Mouse (Mus musculus): ENCODE measurements around the gene Tgm5. TPM values are rescaled to one million over a fixed set of nuclear protein-coding genes. Genes with fewer than 3 reads are reported as not detected.
"Not testable (repeated sequence)": the region's sequence is repeated elsewhere in the genome, so short reads cannot be mapped to it uniquely, and the experiment has no call there.

The Tgm5 gene
- total RNA-seq, 2 experiments from 2014 or later, result not detected

DNA sequence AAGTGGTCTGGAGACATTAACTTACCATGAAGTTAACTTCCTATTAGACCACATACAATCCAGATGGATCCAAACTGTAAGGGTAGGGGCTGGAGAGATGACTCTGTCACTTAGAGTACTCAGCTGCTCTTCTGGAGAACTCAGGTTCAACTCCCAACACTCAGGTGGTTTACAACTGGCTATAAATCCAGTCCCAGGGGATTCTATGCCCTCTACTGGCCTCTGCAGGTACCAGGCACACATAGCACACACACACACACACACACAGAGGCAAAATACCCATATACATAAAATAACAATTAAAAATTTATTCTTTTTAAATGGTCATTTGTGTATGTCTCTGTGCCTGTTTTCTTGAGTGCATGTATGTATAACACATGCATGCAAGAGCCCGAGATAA lies 46.3 kb downstream of the Tgm5 start:
- DNase-seq, result no peak

DNA sequence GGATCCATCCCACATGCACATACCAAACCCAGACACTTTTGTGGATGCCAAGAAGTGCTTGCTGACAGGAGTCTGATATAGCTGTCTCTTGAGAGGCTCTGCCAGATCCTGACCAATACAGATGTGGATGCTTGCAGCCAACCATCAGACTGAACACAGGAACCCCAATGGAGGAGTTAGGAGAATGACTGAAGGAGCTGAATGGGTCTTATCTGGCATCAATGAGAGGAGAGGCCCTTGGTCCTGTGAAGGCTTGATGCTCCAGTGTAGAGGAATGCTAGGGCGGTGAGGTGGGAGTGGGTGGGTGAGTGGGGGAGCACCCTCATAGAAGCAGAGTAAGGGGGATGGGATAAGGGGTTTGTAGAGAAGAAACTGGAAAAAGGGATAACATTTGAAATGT lies 46.8 kb downstream of the Tgm5 start:
- not testable (repeated sequence) for DNase-seq

DNA sequence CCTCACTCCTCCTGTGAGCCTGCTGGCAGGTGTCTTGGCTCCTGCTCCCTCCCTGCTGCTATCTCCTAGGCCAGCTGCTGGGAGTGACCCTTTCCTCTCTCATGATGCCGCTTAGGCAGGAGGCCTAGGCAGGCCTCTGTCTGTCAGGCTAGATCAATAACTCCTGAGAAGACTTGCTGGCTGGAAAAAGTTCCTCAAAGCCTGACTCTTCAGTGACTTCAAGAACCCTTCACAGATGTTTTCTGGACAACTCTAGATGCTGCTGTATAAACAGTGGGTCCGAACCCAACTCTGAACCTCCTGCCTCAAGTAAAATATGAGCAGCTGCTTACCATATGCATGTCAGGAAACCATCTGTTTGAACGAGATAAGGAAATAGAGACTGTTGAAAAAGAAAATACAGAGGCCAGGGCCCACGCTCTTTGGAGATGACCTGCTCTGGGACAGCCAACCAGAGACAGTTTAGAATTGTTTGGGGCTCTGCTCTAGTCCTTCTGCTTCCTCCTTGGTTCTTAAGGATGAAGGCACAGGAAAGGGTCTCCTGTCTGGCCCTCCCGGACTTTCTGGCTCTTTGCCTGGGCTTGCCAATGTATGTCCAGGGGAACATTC lies 48.8 kb downstream of the Tgm5 start, which contains the start of gene Epb42:
Gene Epb42 (minus strand): TSS at position 340 of the 609 bp plus-strand sequence.
- no peak for DNase-seq

DNA sequence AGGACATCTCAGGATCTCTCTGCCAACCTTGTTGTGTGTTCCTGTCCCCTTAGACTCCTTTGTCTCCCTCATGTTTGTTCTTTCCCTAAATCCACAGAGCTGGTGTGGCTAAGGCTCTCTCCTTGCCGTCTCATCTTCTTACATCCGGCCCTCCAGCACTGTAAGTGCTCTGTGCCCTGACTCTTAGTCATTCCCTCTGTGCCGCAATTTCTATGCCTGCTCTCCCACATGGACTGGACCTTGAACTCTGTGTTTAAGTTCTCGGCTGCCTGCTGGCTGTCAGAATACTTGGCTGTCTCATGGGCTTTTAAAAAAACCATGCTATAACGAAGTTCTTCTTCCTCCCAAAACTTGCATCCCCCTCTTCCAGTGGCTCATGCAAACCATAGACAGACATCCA lies 62.7 kb downstream of the Tgm5 start:
- DNase-seq, result no peak

DNA sequence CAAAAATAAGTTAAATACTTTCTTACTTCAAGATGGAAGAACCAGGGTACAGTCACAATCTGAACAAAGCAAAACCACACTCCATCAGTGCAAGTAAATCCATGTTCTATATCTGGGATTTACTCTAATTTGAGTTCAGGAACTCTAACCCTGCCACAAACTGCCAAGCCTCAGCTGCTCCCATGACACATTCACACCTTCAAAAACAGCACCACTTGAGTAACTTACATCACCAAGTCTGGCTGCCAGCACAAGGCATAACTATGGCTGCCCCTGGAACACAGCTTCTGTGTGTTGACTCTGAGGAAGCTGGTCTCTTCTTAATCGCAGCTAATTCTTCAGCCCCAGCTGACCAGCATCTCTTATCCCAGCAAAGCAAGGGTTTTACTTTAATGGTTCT lies 68.5 kb downstream of the Tgm5 start:
- DNase-seq, result no peak

DNA sequence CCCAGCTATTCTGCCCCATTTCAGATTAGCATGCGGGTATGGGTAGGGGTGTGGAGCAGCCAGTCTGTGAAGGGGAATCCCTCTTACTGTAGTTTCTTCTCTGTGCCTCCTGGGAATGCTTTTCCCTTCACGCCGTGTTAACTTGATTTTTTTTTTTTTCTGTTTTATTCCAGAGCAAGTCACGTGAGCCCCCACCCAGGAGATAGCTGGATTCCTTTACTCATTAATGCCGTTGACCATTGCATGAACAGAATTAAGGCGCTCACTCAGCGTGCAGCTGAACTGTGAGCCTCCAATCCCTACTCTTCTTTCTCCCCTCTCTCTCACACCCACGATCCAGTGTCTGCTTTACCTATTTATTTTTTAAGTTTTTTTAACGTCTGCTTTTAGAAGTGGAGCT lies 69.4 kb downstream of the Tgm5 start:
- DNase-seq, result no peak

DNA sequence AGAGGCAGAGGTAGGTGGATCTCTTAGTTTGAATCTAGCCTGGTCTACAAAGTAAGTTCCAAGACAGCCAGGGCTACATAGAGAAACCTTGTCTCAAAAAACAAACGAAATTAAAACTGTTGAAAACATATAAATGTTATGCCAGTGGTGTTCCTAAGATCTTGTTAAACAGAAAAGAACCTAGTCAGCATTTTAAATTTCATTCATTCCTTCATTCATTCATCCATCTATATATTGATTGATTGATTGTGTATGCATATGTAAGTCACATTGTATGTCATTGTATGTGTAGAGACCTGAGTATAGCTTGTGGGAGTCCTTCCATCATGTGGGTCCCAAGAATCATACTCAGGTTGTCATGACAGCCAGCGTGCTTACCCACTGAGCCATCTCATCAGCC lies 70.1 kb downstream of the Tgm5 start:
- no peak for DNase-seq

DNA sequence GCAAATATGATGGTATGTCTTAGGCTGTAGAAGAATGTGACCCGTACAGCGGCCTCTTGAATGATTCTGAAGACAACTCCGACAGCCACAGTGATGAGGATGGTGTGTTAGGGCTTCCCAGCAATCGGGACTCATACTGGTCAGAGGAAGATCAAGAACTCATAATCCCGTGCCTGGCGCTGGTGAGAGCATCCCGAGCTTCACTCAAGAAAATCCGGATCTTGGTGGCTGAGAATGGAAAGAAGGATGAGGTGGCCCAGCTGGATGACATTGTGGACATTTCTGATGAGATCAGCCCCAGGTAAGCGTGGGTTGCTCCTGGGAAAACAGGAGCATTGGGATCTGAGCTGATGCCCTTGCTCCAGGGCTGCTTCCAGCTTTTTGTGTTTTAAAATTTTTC lies 73.0 kb downstream of the Tgm5 start:
- no peak for DNase-seq

DNA sequence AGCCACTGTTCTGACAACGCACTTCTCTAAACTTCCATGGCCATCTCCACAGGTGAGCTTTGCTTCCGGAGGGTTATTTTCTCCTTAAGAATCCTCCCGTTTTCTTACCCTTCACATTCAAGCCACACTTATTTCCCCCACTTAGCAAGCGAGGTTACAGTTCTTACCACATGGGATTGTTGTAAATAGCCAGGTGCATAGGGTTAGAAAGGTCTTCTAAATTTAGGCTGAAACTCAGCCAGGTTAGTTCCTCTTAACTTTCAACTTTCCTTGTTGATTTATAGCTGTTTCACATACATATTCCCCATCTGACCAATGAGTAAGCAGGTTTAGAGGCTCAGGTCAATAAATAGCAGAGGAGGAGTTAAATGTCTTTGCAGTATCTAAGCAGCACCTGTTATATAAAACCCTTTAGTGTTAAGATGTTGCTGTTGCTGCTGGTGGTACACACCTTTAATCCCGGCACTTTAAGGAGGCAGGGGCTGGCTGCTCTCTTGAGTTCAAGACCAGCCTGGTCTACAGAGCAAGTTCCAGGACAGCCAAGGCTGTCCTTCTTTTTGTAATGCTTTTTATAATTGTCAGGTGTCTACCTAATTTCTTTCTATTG lies 76.5 kb downstream of the Tgm5 start:
- no peak for DNase-seq

DNA sequence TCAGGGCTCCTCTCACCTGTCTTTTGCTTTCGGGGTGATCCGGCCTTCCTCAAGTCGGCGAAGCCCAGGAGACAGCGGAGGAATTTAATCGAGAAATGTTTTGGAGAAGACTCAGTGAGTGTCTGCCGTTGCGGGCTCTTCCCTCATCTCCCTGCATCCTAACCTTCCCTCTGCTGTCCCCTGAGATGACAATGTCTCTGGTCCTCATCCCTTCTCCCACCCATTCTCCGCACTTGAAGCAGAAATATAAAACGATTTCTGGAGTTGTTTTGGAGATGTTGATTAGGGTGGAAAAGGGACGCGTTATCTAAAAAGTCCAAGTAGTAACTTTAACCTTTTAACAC lies 77.0 kb downstream of the Tgm5 start:
- DNase-seq, result no peak

DNA sequence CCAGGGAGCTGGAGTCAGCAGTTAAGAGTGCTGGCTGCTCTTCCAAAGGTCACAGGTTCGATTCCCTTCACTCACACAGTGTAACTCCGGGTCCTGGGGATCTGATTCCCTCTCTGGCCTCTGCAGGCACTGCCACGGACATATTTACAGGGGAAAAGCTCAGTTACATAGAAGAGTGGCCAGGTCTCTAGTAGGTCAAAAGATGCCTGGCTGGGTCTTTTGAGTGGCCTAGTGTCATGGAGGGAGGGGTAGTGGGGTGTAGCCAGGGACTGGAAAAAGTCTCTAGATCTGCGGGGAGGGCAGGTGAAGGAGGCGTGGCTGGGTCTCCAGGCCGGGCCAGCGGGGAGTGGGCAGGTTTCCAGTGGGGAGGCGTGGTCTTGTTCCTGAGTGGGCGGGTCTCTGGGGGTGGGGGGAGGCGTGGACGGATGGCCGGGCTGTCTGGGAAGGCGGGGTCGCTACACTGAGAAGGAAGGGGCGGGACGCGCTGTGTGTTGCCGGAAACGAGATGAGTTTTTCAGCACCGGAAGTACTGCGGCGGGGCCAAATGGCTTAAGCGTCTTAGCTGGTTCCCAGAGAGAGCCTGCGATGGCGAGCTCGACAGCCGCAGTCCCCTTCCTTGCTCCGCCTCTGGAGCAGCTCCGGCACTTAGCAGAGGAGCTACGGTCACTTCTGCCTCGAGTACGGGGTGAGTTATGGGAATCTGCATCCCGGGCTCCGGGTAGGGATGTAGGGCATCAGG lies 77.5 kb downstream of the Tgm5 start, which contains the start of gene Ccndbp1:
Gene Ccndbp1 (plus strand): TSS at position 479 of the 739 bp plus-strand sequence.
- peak; percentile 91 for DNase-seq

DNA sequence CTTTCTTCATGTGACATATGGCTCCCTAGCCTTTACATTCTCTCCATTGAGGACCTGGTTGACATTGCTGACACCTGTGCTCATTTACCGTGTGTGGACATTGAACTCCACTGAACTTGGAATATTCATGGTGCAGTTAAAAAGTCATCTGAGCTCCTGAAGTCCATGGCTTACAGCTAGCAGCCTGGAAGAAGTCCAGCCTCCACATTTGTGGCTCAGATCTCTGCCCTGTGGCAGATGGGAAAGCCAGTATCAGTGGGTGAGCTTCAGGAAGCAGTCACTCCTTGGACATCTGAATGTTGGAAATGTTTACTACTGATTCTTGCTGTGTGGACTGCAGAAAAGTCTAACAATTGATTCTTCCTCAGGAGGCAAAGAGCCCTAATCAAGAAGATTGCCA lies 78.7 kb downstream of the Tgm5 start:
- DNase-seq, result no peak

DNA sequence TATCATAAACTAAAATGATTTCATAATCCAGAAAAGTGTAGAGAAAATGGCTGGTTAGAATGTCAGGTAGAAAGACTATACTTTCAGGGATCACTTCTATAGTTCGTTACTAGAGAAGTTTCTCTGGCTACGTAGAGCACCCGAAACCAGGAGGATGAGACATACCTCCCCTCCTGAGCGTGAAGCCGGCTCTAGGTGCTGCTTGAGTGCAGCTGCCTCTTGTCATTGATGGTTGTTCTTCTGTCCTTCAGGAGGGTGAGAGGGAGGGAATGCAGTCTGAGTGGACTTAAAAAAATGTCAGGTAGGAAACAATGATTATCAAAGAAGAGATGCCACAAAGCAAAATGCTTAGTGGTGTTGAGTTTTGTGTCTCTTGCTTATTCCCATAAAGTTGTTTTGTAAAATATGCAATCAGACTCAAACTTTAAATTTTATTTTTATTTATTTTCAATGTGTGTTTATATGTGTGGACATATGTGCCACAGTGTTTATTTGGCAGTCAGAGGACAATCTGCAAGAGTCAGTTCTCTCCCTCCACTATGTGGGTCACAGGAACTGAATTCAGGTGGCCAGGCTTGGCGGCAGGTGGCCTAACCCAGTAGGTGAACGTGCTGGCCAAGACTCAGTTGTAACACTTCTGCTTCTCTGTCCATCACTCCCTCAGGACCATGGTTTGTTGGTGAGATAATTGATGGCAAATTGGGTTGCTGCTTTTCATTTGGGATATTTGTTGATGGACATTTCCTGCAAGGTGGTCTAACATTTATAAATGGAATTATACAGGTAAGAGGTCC lies 81.4 kb downstream of the Tgm5 start:
- no peak for DNase-seq

DNA sequence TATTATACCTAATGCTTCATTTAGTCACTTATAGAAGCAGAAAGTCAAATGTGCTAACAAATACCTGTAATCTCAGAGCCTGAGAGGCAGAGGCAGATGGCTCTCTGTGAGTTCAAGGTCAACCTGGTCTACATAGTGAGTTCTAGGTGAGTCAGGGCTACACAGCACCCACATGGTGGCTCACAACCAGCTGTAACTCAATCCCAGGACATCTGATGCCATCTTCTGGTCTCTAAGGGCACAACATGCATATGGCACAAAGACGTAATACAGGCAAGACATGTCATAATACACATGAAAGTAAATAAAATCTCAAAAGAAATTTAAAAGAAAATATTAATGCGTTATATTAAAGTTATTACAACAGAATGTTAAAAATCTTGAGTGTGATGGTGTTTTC lies 82.1 kb downstream of the Tgm5 start:
- no peak for DNase-seq

DNA sequence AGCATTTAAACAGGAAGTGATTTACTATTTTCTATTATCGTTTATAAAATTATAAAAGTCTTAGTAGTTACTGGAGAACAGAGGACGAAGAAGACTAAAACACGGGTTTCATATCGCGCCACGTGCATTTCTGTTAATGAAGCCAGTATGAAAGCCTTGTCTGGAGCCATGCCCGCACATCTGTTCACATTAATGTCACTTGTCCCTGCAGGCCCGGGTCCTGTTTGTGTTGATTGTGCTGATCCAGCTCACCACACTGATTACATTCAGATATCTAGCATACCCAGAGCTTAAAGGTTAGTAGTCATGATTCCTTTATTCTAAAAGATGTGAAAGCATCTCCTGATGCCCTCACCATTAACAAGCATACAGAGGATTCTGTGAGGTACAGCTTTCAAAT lies 86.8 kb downstream of the Tgm5 start:
- DNase-seq, result no peak

DNA sequence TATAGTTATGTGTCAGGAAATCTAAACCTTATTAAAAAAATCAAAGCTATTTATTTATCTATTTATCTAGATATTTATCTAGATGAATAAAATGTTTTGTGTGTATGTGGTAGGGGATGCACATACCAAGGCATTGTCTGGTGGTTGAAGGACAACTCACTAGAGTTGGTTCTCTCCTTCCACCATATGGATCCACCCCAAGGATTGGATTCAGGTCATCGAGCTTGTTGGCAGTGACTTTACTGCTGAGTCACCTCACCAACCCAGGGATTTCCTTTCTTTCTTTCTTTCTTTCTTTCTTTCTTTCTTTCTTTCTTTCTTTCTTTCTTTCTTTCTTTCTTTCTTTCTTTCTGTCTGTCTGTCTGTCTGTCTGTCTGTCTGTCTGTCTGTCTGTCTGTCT lies 89.0 kb downstream of the Tgm5 start:
- DNase-seq, result not testable (repeated sequence)

Other genes with a start within 250 kb of the Tgm5 start
- gene Cdan1, start 235.7 kb downstream of the Tgm5 start, total RNA-seq (2021), result 1 to 10 TPM; 8.1 to 9.8 TPM
- 10 to 100 TPM in 1 of 2 experiments, 1 to 10 TPM in 1; 8.6 to 12.5 TPM for gene Ttbk2, start 235.2 kb downstream of the Tgm5 start, total RNA-seq (2021)
- gene Ubr1, start 115.1 kb downstream of the Tgm5 start, total RNA-seq (2021), result 10 to 100 TPM; 20.0 to 22.0 TPM
- gene Tmem62, start 108.8 kb downstream of the Tgm5 start, total RNA-seq (2021), result 1 to 10 TPM; 2.8 to 4.0 TPM
- 10 to 100 TPM; 17.3 to 19.9 TPM for gene Ccndbp1, start 77.4 kb downstream of the Tgm5 start, total RNA-seq (2021)
- 1 to 10 TPM in 1 of 2 experiments, not detected in 1; 1.2 TPM for gene Epb42, start 48.8 kb downstream of the Tgm5 start, total RNA-seq (2021)
- gene Tgm7, start 24.0 kb upstream of the Tgm5 start, total RNA-seq (2021), result not detected
- 10 to 100 TPM; 11.7 to 14.0 TPM for gene Adal, start 54.6 kb upstream of the Tgm5 start, total RNA-seq (2021)
- 1 to 10 TPM; 4.0 to 5.3 TPM for gene Lcmt2, start 54.8 kb upstream of the Tgm5 start, total RNA-seq (2021)
- 10 to 100 TPM; 10.5 to 16.2 TPM for gene Tubgcp4, start 84.8 kb upstream of the Tgm5 start, total RNA-seq (2021)
- gene Zscan29, start 85.3 kb upstream of the Tgm5 start, total RNA-seq (2021), result 1 to 10 TPM; 4.2 to 5.2 TPM
- 10 to 100 TPM; 20.4 to 26.7 TPM for gene Trp53bp1, start 185.6 kb upstream of the Tgm5 start, total RNA-seq (2021)
- 10 to 100 TPM in 1 of 2 experiments, 1 to 10 TPM in 1; 9.3 to 11.7 TPM for gene Map1a, start 203.8 kb upstream of the Tgm5 start, total RNA-seq (2021)

Measured in gastrocnemius, postnatal 10 days (tissue).